Mouse (Mus musculus) bone marrow macrophage, adult 2 months (primary cell): ENCODE results near the gene Pofut2. TPM values are rescaled to one million over a fixed set of nuclear protein-coding genes. Genes with fewer than 3 reads are reported as not detected.
A peak's percentile ranks its signal among the peaks of the same experiment; 100 is the strongest.
"Not testable (repeated sequence)": the region's sequence is repeated elsewhere in the genome, so short reads cannot be mapped to it uniquely, and the experiment has no call there.

ENCODE experiments used
- H3K27ac ChIP-seq: 2 replicates; pipeline ENCODE4 v1.5.1; 2012; ENCODE audit warnings: low read depth, low read length; ENCODE audit not compliant: insufficient read depth
- H3K4me1 ChIP-seq: 2 replicates; pipeline ENCODE4 v1.6.1; 2012; ENCODE audit warnings: low read length; ENCODE audit not compliant: control insufficient read depth, insufficient read depth
- H3K4me3 ChIP-seq: 2 replicates; pipeline ENCODE4 v1.5.1; 2012; ENCODE audit warnings: mild to moderate bottlenecking, low read length, moderate library complexity; ENCODE audit not compliant: insufficient read depth
- CTCF ChIP-seq: IDR thresholded peaks from 2 replicates; pipeline ENCODE4 v1.5.1; 2012; ENCODE audit warnings: low read depth, mild to moderate bottlenecking, low read length, moderate library complexity
- POLR2A ChIP-seq: IDR thresholded peaks from 2 replicates; pipeline ENCODE4 v1.6.1; 2012; ENCODE audit warnings: mild to moderate bottlenecking, low read depth, low read length, borderline replicate concordance
- polyA plus RNA-seq: library from polyadenylated mRNA; stranded (reverse); fragments of >200 nt; gene quantifications from 2 replicates; pipeline ENCODE4 v1.2.4, GENCODE M21; 2012; ENCODE audit not compliant: missing spikeins, insufficient read depth, insufficient read length

Pofut2 gene
- polyA plus RNA-seq, 1 experiment: 44.5 TPM

DNA sequence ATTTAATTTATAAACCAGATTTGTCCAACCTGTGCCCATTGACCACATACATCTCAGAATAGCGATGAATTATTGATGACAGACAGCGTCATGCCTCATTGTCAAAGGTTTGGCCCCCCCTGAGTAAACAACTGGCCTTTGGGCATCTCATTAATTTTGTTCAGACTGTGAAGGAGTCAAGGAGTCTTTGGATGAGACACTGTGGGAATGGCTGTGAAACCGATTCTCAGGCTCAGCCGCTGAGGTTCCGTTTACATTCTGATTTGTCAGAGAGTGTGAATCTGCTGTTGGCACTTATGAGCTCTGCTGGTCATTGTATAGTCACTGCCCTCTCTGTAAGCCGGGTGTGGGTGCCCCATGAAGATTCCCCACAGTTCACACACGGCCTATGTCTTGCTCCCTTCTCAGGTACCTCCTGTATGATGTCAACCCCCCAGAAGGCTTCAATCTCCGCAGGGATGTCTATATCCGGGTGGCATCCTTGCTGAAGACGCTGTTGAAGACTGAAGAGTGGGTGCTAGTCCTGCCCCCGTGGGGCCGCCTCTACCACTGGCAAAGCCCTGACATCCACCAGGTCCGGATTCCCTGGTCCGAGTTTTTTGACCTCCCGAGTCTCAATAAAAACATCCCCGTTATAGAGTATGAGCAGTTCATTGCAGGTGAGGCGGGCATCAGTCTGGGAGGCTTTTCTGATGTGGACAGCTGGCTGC lies 1.3 kb downstream of the Pofut2 start:
- Histone ChIP-seq H3K27ac (no peak overlapping the region), H3K4me3 (peak overlapping the region; percentile 99), H3K4me1 (peaks cover 10% of the 10 kb centered on the region)
- no peak for TF ChIP-seq CTCF
- TF ChIP-seq POLR2A: no peak

DNA sequence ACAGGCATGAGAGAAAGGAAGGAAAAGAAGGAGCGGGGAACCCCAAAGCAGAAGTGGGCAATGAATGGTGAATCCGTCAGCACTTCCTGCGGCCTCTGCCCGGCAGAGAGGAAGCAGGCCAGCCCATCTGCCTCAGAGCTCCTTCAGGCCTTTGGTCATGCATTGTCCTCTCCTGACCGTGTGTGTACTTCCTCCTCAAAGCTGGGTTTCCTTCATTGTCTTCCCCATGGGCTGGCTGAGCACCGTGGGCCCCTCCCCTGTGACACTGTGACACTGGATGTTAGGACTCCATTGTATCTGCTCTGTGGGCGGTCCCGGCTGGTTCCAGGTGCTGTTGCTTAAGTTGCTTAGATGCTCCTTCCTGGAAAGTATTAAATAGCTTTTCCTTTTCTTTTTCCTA lies 7.3 kb downstream of the Pofut2 start:
- TF ChIP-seq CTCF (no peak), POLR2A (no peak)
- peak overlapping the region; percentile 84 for H3K27ac ChIP-seq
- no peak overlapping the region for H3K4me3 ChIP-seq
- H3K4me1 ChIP-seq: peaks cover 42% of the 10 kb centered on the region

DNA sequence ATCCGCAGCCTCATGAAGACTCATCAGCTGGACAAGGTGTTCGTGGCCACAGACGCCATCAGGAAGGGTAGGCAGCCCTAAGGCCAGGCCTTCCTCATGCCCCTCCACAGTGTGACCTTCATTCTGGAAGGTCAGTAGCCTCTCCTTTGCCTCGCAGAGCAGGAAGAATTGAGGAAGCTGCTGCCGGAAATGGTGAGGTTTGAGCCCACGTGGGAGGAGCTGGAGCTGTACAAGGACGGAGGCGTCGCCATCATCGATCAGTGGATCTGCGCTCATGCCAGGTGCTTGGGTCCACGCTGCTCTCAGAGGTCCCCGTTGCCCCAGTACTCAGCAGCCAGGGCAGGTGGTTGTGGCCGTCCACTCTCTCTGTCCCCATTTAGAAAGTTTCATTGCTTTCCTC lies 8.0 kb downstream of the Pofut2 start:
- no peak overlapping the region for H3K4me3 ChIP-seq
- H3K27ac ChIP-seq: peak overlapping the region; percentile 84
- H3K4me1 ChIP-seq: peaks cover 44% of the 10 kb centered on the region
- TF ChIP-seq POLR2A: no peak
- TF ChIP-seq CTCF: no peak

DNA sequence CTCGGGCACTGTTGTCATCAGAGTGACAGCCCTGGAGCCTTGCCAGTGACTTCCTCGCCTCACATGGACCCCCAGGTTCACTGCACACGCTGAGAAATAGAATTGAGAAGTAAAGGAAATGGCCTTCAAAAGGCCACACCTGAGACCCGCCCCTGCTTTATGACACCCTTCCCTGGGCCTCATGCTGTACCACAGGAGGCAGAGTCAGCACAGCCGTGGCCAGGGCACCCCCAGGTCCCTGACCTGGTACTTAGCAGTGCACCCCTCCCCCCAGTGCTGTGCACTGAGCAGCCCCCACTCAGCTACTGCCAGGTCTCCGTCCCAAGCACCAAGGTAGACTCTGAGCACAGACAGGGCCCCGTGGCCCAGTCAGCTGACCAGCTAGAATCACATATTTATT lies 10.1 kb downstream of the Pofut2 start:
- H3K4me3 ChIP-seq: no peak overlapping the region
- no peak overlapping the region for H3K27ac ChIP-seq
- TF ChIP-seq CTCF: no peak
- peaks cover 44% of the 10 kb centered on the region for H3K4me1 ChIP-seq

DNA sequence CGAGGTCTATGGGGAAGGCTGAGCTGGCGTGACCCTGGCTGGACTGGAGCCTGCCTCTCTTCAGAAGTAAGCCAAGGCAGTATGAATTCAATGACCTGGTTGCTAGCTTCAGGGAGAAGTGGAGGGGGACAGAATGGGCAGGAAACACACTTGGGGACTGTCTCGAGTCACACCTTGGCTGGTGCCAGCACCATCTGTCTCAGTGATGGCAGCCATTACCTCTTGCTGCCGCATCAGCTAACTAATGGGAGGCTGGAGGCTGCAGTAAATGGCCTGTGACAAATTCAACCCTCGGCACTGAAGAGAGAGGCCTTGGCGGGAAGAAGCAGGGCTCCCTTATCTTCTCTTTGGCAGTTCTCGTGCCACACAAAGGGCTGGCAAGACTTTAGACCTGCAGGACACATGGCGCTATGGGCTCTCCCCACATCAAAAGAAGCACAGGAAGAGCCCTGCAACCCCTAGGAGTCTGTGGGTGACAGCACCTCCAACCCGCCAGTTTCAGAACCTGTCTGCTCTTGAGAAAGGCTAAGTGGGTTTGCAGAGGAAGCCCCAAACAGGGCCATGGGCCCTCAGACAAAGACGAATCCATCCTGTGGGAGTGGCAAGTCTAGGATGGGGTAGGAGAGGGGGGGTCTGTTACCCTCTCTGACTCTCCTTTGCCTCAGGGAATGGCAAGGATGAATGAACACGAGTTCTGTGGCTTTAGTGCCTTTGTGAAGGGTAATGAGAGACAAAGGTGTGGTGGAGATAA lies 14.1 kb downstream of the Pofut2 start:
- Histone ChIP-seq H3K4me3 (no peak overlapping the region), H3K27ac (no peak overlapping the region), H3K4me1 (peaks cover 22% of the 10 kb centered on the region)
- TF ChIP-seq POLR2A: no peak
- no peak for TF ChIP-seq CTCF

DNA sequence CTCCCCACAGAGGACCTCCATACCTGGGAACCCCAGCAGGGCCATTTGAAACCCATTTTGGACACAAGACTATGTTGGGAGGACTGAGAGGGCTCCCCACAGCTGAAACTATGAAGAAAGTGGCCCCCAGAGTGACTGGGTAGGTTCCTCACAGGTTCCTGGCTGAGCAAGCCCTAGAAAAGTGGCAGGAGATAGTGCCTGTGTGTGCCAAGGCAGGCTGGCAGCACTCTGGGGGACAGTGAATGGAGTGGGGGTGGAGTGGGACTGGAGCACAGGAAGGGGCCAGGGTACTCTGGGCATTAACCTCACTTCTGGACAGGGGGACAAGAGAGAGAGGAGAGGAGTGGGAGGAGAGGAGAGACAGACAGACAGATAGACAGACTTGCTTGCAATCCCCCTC lies 14.8 kb downstream of the Pofut2 start:
- Histone ChIP-seq H3K27ac (no peak overlapping the region), H3K4me1 (peaks cover 24% of the 10 kb centered on the region), H3K4me3 (no peak overlapping the region)
- TF ChIP-seq CTCF (no peak), POLR2A (no peak)

DNA sequence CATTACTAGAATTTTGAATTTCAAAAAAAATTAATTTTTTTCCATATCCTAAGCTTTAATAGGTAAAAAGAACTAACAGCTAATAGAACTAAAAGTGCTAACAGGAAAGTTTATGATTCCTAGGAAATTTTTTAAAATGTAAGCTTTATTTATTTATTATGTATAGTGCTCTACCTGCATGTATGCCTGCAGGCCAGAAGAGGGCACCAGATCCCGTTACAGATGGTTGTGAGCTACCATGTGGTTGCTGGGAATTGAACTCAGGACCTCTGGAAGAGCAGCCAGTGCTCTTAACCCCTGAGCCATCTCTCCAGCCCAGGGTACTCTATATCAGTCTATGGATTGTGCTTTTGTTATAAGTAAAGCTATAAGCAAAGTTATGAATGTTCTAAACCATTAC lies 23.1 kb downstream of the Pofut2 start:
- H3K4me1 ChIP-seq, H3K4me3 ChIP-seq: not testable (repeated sequence)

DNA sequence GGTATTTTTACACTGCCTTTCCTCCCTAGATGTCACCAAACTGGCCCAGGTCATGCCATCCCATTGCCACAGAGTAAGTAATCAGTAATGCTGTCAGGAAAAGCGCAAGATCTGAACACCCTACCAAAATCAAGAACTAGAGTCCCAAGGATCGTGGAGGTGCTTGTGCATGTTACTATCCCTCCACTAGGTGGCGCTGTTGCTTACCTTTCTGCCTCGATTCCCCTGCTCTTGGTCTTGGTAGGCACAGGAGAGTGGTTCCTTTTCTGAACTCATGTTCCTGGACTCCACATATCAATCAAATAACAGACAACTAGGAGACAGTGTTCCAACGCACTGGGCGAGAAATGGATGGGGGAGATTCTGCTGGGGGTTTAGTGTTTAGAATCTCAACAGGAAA lies 23.8 kb downstream of the Pofut2 start:
- H3K4me1 ChIP-seq: peaks cover 9% of the 10 kb centered on the region
- no peak overlapping the region for H3K4me3 ChIP-seq
- H3K27ac ChIP-seq: no peak overlapping the region
- no peak for TF ChIP-seq POLR2A
- peak; percentile 66 for TF ChIP-seq CTCF

More for the DNA sequence above, 23.1 kb downstream of the Pofut2 start:
- not testable (repeated sequence) for H3K27ac ChIP-seq

DNA sequence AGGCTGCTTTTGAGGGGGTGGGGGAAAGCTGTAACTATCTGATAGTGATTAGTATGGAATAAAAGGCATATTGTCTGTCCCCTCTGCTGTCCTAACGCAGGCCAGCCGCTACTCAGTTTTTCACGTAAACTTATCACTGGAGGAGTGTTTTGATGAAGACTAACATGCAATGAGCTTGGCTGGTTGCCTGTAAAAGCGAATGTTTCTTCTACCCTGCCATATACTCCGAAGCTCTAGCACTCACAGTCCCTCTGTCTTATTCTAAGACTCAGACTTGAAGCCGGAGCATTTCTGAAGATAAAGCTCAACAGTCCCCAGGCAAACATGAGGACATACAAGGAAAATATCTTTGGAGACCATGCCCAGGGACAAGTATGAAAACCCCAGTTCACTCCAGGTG lies 25.8 kb downstream of the Pofut2 start:
- H3K4me1 ChIP-seq: peaks cover 10% of the 10 kb centered on the region
- no peak overlapping the region for H3K27ac ChIP-seq
- no peak for TF ChIP-seq POLR2A
- TF ChIP-seq CTCF: no peak
- no peak overlapping the region for H3K4me3 ChIP-seq

DNA sequence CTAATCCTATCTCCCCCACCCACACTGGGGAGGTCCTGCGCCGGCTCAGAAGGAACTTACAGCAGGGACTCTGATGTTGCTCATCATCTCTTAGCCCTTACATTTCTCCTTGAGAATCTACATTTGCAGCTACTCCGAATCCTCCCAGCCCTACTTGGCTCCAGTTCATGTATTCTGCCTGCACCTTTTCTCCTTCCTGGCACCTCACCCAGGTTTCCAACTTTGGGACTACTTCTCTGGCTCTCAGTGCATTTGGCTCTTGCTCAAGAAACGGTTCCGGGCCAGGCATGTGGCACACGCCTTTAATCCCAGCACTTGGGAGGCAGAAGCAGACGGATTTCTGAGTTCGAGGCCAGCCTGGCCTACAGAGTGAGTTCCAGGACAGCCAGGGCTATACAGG lies 28.6 kb downstream of the Pofut2 start:
- no peak for TF ChIP-seq POLR2A
- Histone ChIP-seq H3K4me3 (no peak overlapping the region), H3K4me1 (peaks cover 10% of the 10 kb centered on the region), H3K27ac (no peak overlapping the region)
